Mouse (Mus musculus) kidney, embryonic 15.5 days (tissue): ENCODE results near the gene Kctd21. TPM values are rescaled to one million over a fixed set of nuclear protein-coding genes. Genes with fewer than 3 reads are reported as not detected.

Experiments used
- ATAC-seq: fragments of 200-750 bp; cut with Nextera tagmentation; replicated peaks from 2 replicates; pipeline ENCODE4 v1.8.0; 2017; ENCODE audit warnings: moderate TSS enrichment; ENCODE audit not compliant: low FRiP score
- H3K27ac ChIP-seq: fragments of 300-500 bp; sonication (generic); 2 replicates; pipeline ENCODE4 v1.5.1; 2015; ENCODE audit warnings: mild to moderate bottlenecking, inconsistent platforms
- H3K27me3 ChIP-seq: fragments of 300-500 bp; sonication (generic); 2 replicates; pipeline ENCODE4 v1.6.1; 2015; ENCODE audit warnings: inconsistent platforms
- H3K36me3 ChIP-seq: fragments of 300-500 bp; sonication (generic); 2 replicates; pipeline ENCODE4 v1.6.1; 2015; ENCODE audit warnings: inconsistent platforms
- H3K4me1 ChIP-seq: fragments of 300-500 bp; sonication (generic); 2 replicates; pipeline ENCODE4 v1.6.1; 2015; ENCODE audit warnings: inconsistent platforms
- H3K4me2 ChIP-seq: fragments of 300-500 bp; sonication (generic); 2 replicates; pipeline ENCODE4 v1.6.1; 2015; ENCODE audit warnings: moderate library complexity, mild to moderate bottlenecking, inconsistent platforms
- H3K4me3 ChIP-seq: fragments of 300-500 bp; sonication (generic); replicated peaks from 2 replicates; pipeline ENCODE4 v1.5.1; 2015; ENCODE audit warnings: mild to moderate bottlenecking, inconsistent platforms
- H3K9ac ChIP-seq: fragments of 300-500 bp; sonication (generic); 2 replicates; pipeline ENCODE4 v1.6.1; 2015; ENCODE audit warnings: mild to moderate bottlenecking, inconsistent platforms
- H3K9me3 ChIP-seq: fragments of 300-500 bp; sonication (generic); replicated peaks from 2 replicates; pipeline ENCODE4 v1.6.1; 2016; ENCODE audit warnings: inconsistent platforms
- WGBS: fragments of 180-500 bp; shearing (Covaris S2); methylation state at CpG from one replicate; pipeline ENCODE4 v1.1.7; 2015; ENCODE audit warnings: mixed read lengths; 5-methylcytosine and 5-hydroxymethylcytosine counted together
- polyA plus RNA-seq: library from polyadenylated mRNA; unstranded; fragments of >200 nt; fragmentation: Nextera tagmentation; extraction: Ambion mirVana; gene quantifications from 2 replicates; pipeline ENCODE4 v1.2.1, GENCODE M21; 2015

The Kctd21 gene
- polyA plus RNA-seq, 1 experiment from 2014 or later = 4.2 TPM

DNA sequence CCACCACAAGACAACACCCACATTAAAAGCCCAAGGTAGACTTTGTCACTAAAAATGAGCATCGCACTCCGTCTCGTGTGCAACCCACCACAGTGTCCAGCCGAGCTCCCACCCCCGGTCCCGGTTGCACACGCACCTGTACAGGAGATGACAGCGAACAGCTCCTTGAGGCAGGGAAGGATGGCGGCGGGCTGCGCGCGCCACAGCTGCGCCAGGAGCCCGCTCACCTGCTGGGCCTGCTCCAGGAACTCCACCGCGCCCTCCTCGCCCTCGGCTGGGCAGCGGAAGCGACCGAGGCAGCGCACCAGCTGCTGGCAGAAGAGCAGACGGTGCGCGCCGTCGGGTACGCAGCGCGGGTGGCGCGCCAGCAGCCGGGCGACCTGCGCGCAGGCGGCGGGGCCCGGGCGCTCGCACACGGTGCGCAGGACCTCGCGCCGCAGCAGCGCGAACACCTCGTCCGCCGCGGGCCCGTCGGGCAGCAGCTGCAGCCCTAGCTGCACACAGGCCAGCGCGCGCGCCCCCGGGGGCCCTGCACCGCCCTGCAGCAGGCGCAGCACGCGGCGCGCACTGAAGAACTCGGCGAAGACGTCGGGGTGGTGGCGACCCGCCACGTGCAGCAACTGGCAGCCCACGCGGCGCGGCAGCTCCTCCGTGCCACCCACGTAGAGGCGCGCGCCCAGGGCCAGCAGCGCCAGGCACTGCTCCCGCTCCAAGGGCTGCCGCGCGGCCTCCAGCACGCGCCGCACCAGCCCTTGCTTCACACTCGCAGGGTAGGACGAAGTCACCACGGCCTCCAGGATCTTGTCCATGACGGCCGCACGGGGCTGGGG lies 6.8 kb upstream of the Kctd21 start:
- H3K4me2 ChIP-seq = peak overlapping the region; percentile 67
- peaks cover 21% of the 10 kb centered on the region for H3K4me1 ChIP-seq
- no peaks in the 10 kb centered on the region for H3K9me3 ChIP-seq
- no peaks in the 10 kb centered on the region for H3K36me3 ChIP-seq
- peak; percentile 57 for ATAC-seq
- H3K27me3 ChIP-seq = peaks cover 36% of the 10 kb centered on the region
- 14% methylated on average over 96 of the region's 96 CpGs for WGBS
- H3K4me3 ChIP-seq = peak overlapping the region; percentile 40
- no peak overlapping the region for H3K27ac ChIP-seq
- no peak overlapping the region for H3K9ac ChIP-seq

GRCm38 (mm10) chr7:97327376-97327775 lies 4.8 kb upstream of the Kctd21 start:
- Histone ChIP-seq H3K36me3 (no peaks in the 10 kb centered on the region), H3K4me1 (peaks cover 28% of the 10 kb centered on the region), H3K27ac (no peak overlapping the region), H3K9ac (no peak overlapping the region), H3K9me3 (no peaks in the 10 kb centered on the region), H3K4me3 (no peak overlapping the region), H3K27me3 (peaks cover 36% of the 10 kb centered on the region), H3K4me2 (no peak overlapping the region)
- WGBS = 93% methylated on average over 4 of the region's 4 CpGs
- ATAC-seq = no peak

GRCm38 (mm10) chr7:97328891-97329588 lies 3.1 kb upstream of the Kctd21 start:
- Histone ChIP-seq H3K9ac (no peak overlapping the region), H3K27ac (no peak overlapping the region), H3K27me3 (peaks cover 33% of the 10 kb centered on the region), H3K9me3 (no peaks in the 10 kb centered on the region), H3K4me3 (no peak overlapping the region), H3K4me1 (peaks cover 38% of the 10 kb centered on the region), H3K4me2 (no peak overlapping the region), H3K36me3 (no peaks in the 10 kb centered on the region)
- no peak for ATAC-seq
- WGBS = 58% methylated on average over 13 of the region's 13 CpGs

GRCm38 (mm10) chr7:97329676-97330075 lies 2.5 kb upstream of the Kctd21 start:
- no peak overlapping the region for H3K9ac ChIP-seq
- 85% methylated on average over 3 of the region's 3 CpGs for WGBS
- no peak for ATAC-seq

DNA sequence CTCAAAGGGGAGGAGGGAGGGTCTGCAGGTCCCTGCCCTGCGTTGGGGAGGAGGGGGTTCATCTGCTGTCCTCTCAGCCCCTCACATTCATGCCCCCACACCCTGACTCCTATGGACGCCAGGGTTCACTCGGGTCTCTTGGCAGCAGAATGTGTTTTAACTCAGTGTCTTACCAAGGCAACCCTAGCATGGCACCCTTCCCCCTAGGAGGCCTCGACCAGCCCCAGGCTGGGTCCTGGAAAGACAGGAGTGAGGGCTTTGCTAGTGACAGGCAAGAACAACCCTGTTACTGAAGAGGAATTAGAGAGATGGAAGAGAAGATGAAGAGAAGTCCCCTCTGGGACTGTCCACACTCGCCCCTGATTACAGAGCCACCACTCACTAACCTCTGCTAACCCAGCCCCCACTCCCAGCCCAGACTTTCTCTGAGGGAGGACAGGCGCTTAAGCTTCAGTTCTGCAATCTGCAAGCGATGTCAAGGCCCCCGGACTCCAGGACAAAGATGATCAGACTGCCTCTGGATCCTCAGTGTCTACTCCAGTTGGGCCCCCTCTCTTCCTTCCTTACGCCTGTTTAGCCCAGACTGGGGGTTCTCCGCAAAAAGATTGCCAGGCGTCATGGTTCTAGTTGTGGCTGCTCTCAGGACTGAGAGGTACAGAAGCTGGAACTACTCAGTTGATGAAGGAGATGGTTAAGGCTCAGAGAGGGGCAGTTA lies 1.0 kb upstream of the Kctd21 start:
- Histone ChIP-seq H3K27ac (no peak overlapping the region), H3K36me3 (no peaks in the 10 kb centered on the region), H3K4me2 (peak overlapping the region; percentile 83), H3K9me3 (no peaks in the 10 kb centered on the region), H3K27me3 (peaks cover 13% of the 10 kb centered on the region), H3K4me1 (peaks cover 28% of the 10 kb centered on the region), H3K4me3 (peak overlapping the region; percentile 93), H3K9ac (peak overlapping the region; percentile 62; the same call in 1 of the 2 replicates)
- no peak; the same call in 1 of the 2 replicates for ATAC-seq
- WGBS = 65% methylated on average over 11 of the region's 11 CpGs

More at GRCm38 (mm10) chr7:97329676-97330075, 2.5 kb upstream of the Kctd21 start:
- Histone ChIP-seq H3K9me3 (no peaks in the 10 kb centered on the region), H3K27me3 (peaks cover 27% of the 10 kb centered on the region), H3K36me3 (no peaks in the 10 kb centered on the region), H3K4me2 (no peak overlapping the region), H3K27ac (no peak overlapping the region), H3K4me3 (no peak overlapping the region), H3K4me1 (peaks cover 38% of the 10 kb centered on the region)

- Histone ChIP-seq H3K27ac (peak overlapping the region; percentile 46; the same call in 1 of the 2 replicates), H3K4me3 (peak overlapping the region; percentile 93), H3K9me3 (no peaks in the 10 kb centered on the region), H3K4me2 (peak overlapping the region; percentile 83), H3K9ac (peak overlapping the region; percentile 74), H3K27me3 (no peaks in the 10 kb centered on the region), H3K36me3 (no peaks in the 10 kb centered on the region), H3K4me1 (peaks cover 28% of the 10 kb centered on the region)
- ATAC-seq = no peak
- 4% methylated on average over 9 of the region's 9 CpGs for WGBS
These were observed 527 bp downstream of the Kctd21 start for GRCm38 (mm10) chr7:97332667-97333041.

- no peaks in the 10 kb centered on the region for H3K27me3 ChIP-seq
- H3K4me2 ChIP-seq = peak overlapping the region; percentile 83
- H3K4me3 ChIP-seq = peak overlapping the region; percentile 93
- H3K9ac ChIP-seq = no peak overlapping the region
- no peaks in the 10 kb centered on the region for H3K36me3 ChIP-seq
- ATAC-seq = no peak
- H3K9me3 ChIP-seq = no peaks in the 10 kb centered on the region
- 89% methylated on average over 6 of the region's 6 CpGs for WGBS
- no peak overlapping the region for H3K27ac ChIP-seq
- peaks cover 28% of the 10 kb centered on the region for H3K4me1 ChIP-seq
These were observed 1.2 kb downstream of the Kctd21 start for GRCm38 (mm10) chr7:97333113-97333898.

DNA sequence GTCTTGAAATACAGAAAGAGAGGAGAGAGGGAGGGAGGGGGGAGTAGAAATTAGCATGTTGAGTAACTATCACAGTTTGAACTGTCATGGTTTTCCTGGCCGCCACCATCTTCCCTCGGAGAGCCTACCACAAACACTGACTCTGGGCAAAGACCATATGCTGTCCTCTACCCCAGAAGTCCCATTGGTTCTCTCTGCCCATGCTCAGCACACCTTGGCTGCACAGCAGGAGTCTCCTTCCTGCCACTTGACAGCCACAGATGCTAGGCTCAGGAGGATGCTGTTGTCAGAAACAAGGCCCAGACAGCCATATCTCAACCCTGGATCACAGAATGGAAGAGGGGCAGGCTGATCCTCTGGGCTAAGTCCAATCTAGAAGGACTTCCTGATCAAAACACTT lies 2.3 kb downstream of the Kctd21 start:
- no peak overlapping the region for H3K9ac ChIP-seq
- no peak overlapping the region for H3K27ac ChIP-seq
- H3K36me3 ChIP-seq = no peaks in the 10 kb centered on the region
- no peak overlapping the region for H3K4me3 ChIP-seq
- ATAC-seq = no peak
- H3K4me2 ChIP-seq = no peak overlapping the region
- peaks cover 18% of the 10 kb centered on the region for H3K4me1 ChIP-seq
- 100% methylated on average over 2 of the region's 2 CpGs for WGBS
- no peaks in the 10 kb centered on the region for H3K27me3 ChIP-seq
- no peaks in the 10 kb centered on the region for H3K9me3 ChIP-seq

GRCm38 (mm10) chr7:97336678-97337077 lies 4.6 kb downstream of the Kctd21 start:
- Histone ChIP-seq H3K36me3 (no peaks in the 10 kb centered on the region), H3K9me3 (no peaks in the 10 kb centered on the region), H3K4me1 (peaks cover 10% of the 10 kb centered on the region), H3K4me2 (no peak overlapping the region), H3K9ac (no peak overlapping the region), H3K27ac (no peak overlapping the region), H3K27me3 (no peaks in the 10 kb centered on the region), H3K4me3 (no peak overlapping the region)
- no peak for ATAC-seq
- 79% methylated on average over 1 of the region's 1 CpGs for WGBS

DNA sequence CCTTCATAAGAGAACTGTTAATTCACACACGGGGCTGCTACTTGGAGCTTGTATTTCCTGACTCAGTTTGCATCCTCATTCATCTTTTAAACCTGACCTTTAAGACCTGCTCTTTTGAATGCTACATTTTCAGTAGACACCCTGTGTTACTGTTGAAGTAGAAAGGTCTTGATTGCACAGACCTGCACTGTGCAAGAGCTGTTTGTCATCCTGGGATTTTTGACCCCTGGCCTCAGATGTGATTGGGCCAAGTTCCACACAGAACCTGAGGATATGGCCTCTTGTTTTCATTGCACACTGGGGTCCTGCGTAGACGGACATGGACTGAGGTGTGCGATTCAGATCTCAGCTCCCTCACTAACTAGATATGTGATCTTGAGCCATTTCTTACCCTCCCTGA lies 6.5 kb downstream of the Kctd21 start:
- H3K9me3 ChIP-seq = no peaks in the 10 kb centered on the region
- H3K4me1 ChIP-seq = no peaks in the 10 kb centered on the region
- H3K27me3 ChIP-seq = no peaks in the 10 kb centered on the region
- no peak for ATAC-seq
- no peak overlapping the region for H3K4me2 ChIP-seq
- no peak overlapping the region for H3K4me3 ChIP-seq
- no peak overlapping the region for H3K9ac ChIP-seq
- no peaks in the 10 kb centered on the region for H3K36me3 ChIP-seq
- WGBS = 79% methylated on average over 4 of the region's 4 CpGs
- no peak overlapping the region for H3K27ac ChIP-seq

- Histone ChIP-seq H3K27me3 (no peaks in the 10 kb centered on the region), H3K36me3 (no peaks in the 10 kb centered on the region), H3K27ac (no peak overlapping the region), H3K4me2 (no peak overlapping the region), H3K9ac (no peak overlapping the region), H3K4me1 (no peaks in the 10 kb centered on the region), H3K4me3 (no peak overlapping the region), H3K9me3 (no peaks in the 10 kb centered on the region)
- no peak for ATAC-seq
- 94% methylated on average over 7 of the region's 7 CpGs for WGBS
These were observed 7.5 kb downstream of the Kctd21 start for GRCm38 (mm10) chr7:97339623-97340022.
